Mouse (Mus musculus) ES-Bruce4 (cell line): ENCODE measurements around the gene Neurog2. TPM values are rescaled to one million over a fixed set of nuclear protein-coding genes. Genes with fewer than 3 reads are reported as not detected.

Experiments used
- H3K27ac ChIP-seq: 2 replicates; pipeline ENCODE4 v1.5.1; 2012; ENCODE audit warnings: low read length, inconsistent platforms; ENCODE audit not compliant: insufficient read depth
- H3K27me3 ChIP-seq: 2 replicates; pipeline ENCODE4 v1.6.1; 2012; ENCODE audit warnings: mild to moderate bottlenecking, low read length, inconsistent platforms; ENCODE audit not compliant: control insufficient read depth, poor library complexity, insufficient read depth, severe bottlenecking
- H3K36me3 ChIP-seq: 2 replicates; pipeline ENCODE4 v1.6.1; 2012; ENCODE audit warnings: inconsistent platforms, mild to moderate bottlenecking, low read length, moderate library complexity; ENCODE audit not compliant: control insufficient read depth, poor library complexity, insufficient read depth, severe bottlenecking
- H3K4me1 ChIP-seq: one replicate; pipeline ENCODE4 v1.8.1; 2011; ENCODE audit warnings: low read length; ENCODE audit not compliant: control insufficient read depth, insufficient read depth
- H3K4me3 ChIP-seq: 2 replicates; pipeline ENCODE4 v1.5.1; 2011; ENCODE audit warnings: low read depth, mild to moderate bottlenecking, low read length
- H3K9ac ChIP-seq: 2 replicates; pipeline ENCODE4 v1.6.1; 2012; ENCODE audit warnings: low read depth, mild to moderate bottlenecking, inconsistent platforms; ENCODE audit not compliant: poor library complexity, severe bottlenecking
- H3K9me3 ChIP-seq: replicated peaks from 2 replicates; pipeline ENCODE4 v1.6.1; 2012; ENCODE audit warnings: mild to moderate bottlenecking, low read length, inconsistent platforms; ENCODE audit not compliant: control insufficient read depth, poor library complexity, insufficient read depth, severe bottlenecking
- CTCF ChIP-seq: IDR thresholded peaks from one replicate; pipeline ENCODE4 v1.8.1; 2011; ENCODE audit warnings: low read depth, low read length
- EP300 ChIP-seq: IDR thresholded peaks from 2 replicates; pipeline ENCODE4 v1.6.1; 2011; ENCODE audit warnings: low read depth, low read length; ENCODE audit not compliant: insufficient read depth
- POLR2A ChIP-seq: IDR thresholded peaks from one replicate; pipeline ENCODE4 v1.8.1; 2011; ENCODE audit warnings: low read length; ENCODE audit not compliant: insufficient read depth
- polyA plus RNA-seq: library from polyadenylated mRNA; stranded (reverse); fragments of >200 nt; gene quantifications from 2 replicates; pipeline ENCODE4 v1.2.4, GENCODE M21; 2011; ENCODE audit warnings: low read depth; ENCODE audit not compliant: missing spikeins, insufficient read depth, insufficient read length

Gene Neurog2
- polyA plus RNA-seq, 1 experiment: not detected

DNA sequence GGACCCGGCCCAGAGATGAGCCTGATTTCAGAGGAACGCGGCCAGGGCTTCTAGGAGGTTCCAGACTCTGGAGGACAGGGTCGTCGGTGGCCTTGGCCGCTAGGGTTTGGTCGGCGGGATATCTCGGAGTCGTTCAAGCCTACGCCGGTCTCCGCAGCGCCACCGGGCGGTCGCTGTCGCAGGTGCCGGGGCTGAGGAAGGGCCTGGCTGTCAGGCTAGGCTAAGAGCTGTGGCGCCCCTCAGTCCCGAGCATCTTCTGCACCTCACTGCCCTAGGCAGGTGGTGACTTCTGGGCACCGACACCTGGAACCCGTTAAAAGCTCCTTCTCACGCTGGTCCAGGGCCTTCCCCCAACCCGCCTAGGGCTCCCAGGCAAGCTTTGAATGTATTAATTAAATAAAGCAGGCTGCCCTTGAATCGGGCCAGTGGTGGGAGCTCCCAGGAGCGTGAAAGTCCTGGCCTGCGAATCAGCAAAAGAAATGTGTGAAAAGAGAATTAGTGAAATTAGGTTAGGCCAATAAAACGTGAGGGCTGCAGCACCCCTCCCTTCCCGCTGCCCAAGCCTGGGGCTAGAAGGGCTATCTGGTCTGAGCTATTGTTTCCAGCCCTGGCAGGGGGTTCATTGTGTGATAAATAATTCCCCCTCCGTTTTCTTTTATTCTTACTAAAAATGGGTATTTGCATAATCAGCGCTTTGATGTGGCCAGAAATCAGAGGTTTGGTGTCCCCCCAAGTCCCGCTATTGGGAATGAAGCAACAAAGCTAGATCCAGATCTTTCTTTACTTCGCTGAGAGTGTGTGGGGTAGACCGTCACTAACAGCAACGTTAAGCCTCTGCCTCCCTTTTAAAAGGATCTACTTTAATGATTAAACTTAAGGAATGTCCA, 7.2 kb downstream of the Neurog2 start:
- no peak overlapping the region for H3K27ac ChIP-seq

DNA sequence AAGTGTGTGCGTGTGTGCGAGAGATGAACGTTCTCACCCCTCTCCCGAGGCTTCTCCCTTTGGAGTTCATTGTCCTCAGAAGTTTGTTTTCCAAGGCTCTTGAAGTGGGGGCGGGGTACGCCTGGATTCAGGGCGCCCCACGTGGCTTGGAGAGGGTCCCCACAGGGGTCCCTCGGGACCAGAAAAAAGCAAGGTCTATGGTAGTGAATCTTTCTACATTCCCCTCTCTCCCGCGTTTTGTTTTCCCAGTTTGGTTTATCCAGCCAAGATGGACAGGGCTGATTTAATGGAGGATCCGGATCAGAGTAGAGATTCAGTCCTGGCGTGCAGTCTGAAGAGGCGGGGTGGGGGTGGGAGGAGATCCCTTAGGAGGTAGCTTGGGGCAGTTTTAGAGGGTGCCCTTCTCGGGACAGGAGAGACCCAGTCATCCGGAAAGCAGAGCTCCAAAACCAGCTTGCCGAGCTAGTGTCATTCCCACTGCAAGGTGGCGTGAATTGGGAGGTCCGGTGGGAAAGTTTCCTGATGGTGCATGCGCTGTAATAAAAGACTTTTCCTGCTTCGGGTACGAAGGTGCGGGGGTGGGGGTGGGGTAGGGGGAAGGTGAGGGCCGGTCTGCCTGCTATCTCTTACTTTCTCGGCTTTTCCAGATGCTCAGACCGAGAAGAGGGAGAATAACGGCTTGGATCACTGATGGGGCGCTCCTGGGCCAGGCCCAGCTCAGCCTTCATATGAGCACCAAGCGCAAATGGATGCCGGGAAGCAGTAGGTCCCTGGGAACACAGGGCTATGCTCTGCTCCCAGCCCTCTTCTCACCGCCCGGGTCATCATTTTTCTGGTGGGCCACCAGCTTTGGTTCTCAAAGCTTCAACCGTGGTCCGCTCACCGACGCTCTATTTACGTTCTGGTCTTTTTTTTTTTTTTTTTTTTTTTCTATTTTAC, 8.1 kb downstream of the Neurog2 start:
- Histone ChIP-seq H3K9me3 (no peaks in the 10 kb centered on the region), H3K27me3 (peaks cover 5% of the 10 kb centered on the region), H3K27ac (no peak overlapping the region), H3K36me3 (no peaks in the 10 kb centered on the region), H3K4me3 (peak overlapping the region; percentile 4; the same call in 1 of the 2 replicates), H3K4me1 (no peaks in the 10 kb centered on the region), H3K9ac (no peak overlapping the region)
- TF ChIP-seq CTCF (no peak), POLR2A (no peak), EP300 (no peak)

More for the DNA sequence above, 7.2 kb downstream of the Neurog2 start:
- Histone ChIP-seq H3K9ac (no peak overlapping the region), H3K4me1 (no peaks in the 10 kb centered on the region), H3K4me3 (no peak overlapping the region), H3K36me3 (no peaks in the 10 kb centered on the region), H3K27me3 (peaks cover 7% of the 10 kb centered on the region), H3K9me3 (no peaks in the 10 kb centered on the region)
- peak; percentile 78 for TF ChIP-seq CTCF
- no peak for TF ChIP-seq EP300

DNA sequence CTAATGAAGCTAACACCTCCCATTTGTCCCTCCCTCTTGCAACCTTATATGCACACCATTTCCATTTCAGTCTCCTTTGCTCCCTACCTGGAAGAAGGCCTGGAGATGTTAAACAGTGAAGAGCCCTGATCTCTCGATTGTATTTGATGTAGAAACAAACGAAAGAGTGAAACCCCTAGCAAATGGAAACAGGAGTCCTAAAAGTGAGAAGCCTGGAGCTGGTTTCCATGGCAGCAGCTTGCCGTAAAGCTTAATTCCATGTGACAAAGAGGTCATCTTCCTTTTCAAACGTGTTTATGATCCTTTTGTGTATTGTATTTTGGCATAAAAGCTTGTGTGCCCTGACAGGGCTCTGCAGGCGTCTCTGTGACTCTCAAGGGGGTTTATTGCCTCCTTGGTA, 9.3 kb downstream of the Neurog2 start:
- H3K27ac ChIP-seq: no peak overlapping the region
- no peak overlapping the region for H3K9ac ChIP-seq
- no peaks in the 10 kb centered on the region for H3K4me1 ChIP-seq
- TF ChIP-seq EP300 (no peak), CTCF (no peak), POLR2A (no peak)
- H3K36me3 ChIP-seq: no peaks in the 10 kb centered on the region
- H3K9me3 ChIP-seq: no peaks in the 10 kb centered on the region
- no peak overlapping the region for H3K4me3 ChIP-seq
- H3K27me3 ChIP-seq: peaks cover 6% of the 10 kb centered on the region

DNA sequence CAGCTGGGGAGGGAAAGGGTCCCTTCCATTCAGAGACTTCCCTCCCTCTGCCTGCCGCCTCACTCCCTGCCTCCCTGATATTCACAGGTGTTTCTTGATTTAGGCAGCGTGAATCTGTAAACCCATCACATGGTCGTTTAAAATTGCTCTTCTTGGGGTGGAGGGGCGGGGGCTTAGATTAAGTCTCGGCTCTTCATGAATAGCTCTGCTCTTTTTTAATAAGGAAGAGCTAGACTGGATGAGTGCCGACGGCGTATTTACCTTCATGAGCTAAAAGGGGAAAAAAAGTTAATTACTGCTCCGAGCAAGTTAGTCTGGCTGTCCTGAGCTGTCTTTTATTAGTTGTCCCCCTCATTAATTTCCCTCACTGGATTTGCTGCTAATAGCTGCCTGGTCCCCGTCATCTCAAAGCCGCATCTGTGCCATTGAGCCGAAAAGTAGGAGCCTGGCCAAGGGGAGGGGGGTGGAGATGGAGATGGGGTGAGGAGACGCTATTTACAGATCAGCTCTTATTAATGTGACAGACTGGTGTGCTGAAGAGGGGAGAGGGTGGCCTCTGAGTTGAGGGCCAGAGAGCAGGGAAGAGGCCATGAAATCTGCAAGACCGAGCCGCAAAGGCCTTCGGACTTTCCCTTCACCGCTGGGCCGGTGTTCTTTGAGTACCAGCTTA, 13.4 kb downstream of the Neurog2 start:
- Histone ChIP-seq H3K4me1 (no peaks in the 10 kb centered on the region), H3K27ac (no peak overlapping the region), H3K4me3 (no peak overlapping the region), H3K36me3 (no peaks in the 10 kb centered on the region), H3K9ac (no peak overlapping the region), H3K9me3 (no peaks in the 10 kb centered on the region; the same call in 1 of the 2 replicates), H3K27me3 (peaks cover 1% of the 10 kb centered on the region; the same call in 1 of the 2 replicates)
- TF ChIP-seq EP300: no peak
- TF ChIP-seq CTCF: no peak
- TF ChIP-seq POLR2A: no peak

DNA sequence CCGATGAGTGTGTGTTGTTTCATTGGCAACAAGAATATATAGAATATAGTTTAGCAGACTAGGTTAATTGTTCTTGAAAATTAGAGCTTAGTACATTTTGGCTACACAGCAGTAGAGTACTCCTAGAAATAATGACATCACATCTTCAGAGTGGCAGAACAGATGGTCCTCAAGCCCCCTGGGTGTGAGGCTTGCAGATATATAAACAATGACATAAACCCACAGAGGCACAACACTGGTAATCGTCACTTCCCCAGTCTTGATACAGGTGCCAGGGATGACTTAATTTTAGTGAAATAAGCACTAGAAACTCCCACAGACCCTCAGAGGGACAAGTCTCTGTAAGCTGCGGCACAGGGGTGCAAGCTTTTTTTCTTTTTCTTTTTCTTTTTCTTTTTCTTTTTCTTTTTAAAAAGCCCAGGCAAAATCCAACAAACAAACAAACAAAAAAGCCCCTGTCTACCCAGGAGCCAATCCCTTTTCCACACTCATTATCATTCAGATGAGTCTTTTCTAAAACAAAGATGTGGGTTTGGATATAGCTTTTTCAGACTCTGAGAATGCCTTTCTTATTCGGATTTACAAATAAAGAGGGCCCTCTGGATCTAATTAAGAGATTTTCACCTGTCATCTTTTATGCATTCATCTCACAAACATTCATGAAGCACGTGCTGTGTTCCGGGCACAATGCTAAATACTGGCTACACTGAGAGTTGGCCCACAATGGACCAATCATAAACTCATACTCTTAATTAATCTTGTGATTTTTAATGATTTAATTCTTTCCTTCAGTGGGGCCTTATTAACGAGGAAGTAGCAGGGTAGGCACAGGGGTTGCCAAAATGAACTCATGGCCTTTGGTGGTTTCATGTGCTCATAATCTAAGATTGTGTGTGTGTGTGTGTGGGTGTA, 19.1 kb downstream of the Neurog2 start:
- H3K36me3 ChIP-seq: no peaks in the 10 kb centered on the region
- H3K9me3 ChIP-seq: no peaks in the 10 kb centered on the region; the same call in 1 of the 2 replicates
- H3K27ac ChIP-seq: no peak overlapping the region
- H3K9ac ChIP-seq: no peak overlapping the region
- TF ChIP-seq EP300 (no peak), POLR2A (no peak), CTCF (no peak)
- H3K27me3 ChIP-seq: no peaks in the 10 kb centered on the region; the same call in 1 of the 2 replicates
- no peaks in the 10 kb centered on the region for H3K4me1 ChIP-seq
- no peak overlapping the region for H3K4me3 ChIP-seq
